Mouse (Mus musculus): ENCODE results near the gene Elp1.

- TF ChIP-seq CTCF (IDR thresholded peaks at IDR 0.05; ENCODE audit: insufficient read depth, low read length) (no peak), POLR2A (IDR thresholded peaks at IDR 0.05; ENCODE audit: borderline replicate concordance, extremely low read depth, low read depth, low read length) (no peak)
Observed at GRCm38 (mm10) chr4:56716801-56717200, 85.3 kb downstream of the Elp1 start.
